Mouse (Mus musculus) spleen, adult 12 weeks (tissue): ENCODE results near the gene Gm436.

Source experiments
- DNase-seq: peaks from one replicate; pipeline ENCODE4 v3.0.0; 2022; ENCODE audit warnings: low spot score

The Gm436 gene

GRCm38 (mm10) chr4:144686268-144686667, at the start of gene Gm436:
TSS of gene Gm436 (minus strand) at chr4:144686368.
- DNase-seq = no peak

DNA sequence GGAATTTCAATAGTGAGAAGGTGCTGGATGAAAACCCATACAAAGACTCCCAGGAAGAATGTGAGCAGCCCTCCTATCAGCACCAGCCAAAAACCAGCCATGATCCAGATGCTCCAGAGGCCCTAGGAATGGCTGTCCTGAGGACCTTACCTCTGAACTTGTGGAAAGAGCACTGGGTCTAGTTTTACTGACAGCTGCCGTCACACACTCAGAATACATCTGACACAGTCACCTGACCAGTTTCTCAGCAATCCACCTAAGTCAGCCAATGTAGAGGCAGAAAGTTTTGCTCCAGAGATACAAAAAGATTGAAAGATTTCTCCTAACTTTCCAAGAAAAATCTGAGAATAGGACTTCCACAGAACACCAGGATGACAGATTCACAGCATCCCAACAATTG, 35.1 kb upstream of the Gm436 start, which contains the start of gene Gm13178:
TSS of gene Gm13178 (minus strand) at position 101 of the 400 bp plus-strand sequence.
- DNase-seq = no peak

DNA sequence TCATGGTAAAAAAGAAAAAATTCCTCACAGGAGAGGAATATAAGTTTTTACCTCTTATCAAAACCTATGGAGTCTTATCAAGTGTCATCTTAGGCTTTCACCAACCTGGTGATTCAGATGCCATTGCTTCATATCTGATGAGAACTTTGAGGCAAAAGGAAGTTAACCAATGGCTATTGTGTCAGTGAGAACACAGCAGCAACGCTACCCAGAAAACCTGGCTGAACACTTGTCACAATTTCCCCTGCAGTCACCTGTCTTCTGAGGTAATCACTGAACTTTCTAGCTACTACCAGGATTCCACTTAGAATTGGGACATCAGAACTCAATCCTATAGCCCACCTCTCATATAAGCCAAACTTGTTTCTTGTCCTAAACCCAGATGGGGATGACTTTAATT, 33.5 kb upstream of the Gm436 start:
- no peak for DNase-seq

DNA sequence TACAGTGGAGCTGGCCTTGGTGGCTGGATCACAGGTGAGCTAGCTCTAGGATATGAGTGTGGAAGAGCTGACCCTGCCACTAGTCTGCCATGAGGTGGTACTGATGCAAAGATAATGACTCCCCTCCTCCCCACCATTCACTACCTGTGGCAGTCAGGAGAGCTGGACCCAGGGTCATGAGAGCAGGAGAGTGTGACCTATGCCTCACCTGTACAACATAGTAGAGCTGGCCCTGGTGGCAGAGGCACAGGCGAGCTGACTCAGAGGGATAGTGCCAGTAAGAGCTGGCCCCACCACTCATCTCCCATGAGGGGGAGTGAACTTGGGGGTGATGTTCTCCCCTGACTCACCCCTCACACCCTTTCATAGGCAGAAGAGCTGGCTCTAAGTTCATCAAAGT, 32.1 kb upstream of the Gm436 start:
- no peak for DNase-seq

DNA sequence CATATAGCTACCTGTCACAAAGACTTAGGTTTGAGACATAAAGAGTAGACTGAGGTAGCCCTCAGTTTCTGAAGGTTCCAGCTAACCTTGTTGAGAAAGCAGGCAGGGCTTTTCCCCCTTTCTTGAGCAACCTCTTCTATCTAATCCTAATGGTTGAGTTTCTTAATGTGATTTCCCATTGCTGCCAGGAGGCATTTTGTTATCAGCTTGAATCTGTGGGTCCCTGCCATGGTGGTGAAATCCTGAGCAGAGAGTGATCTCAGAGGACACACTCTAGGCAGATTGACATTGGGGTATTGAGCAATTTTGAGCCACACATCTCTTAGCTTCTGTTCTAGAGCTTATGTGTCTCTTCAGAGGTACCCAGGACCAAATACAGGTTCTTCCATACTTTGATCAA, 47.9 kb downstream of the Gm436 start:
- DNase-seq = no peak
